Mouse (Mus musculus) ES-E14 (cell line): Measurements from ENCODE around the gene Gm26620. TPM values are rescaled to one million over a fixed set of nuclear protein-coding genes. Genes with fewer than 3 reads are reported as not detected.

ENCODE experiments used
- DNase-seq: peaks from one replicate; pipeline ENCODE4 v3.0.0-alpha.2; 2013; ENCODE audit warnings: low read depth, low spot score
- H3K27ac ChIP-seq: 2 replicates; pipeline ENCODE4 v1.5.1; 2012; ENCODE audit warnings: low read depth, mild to moderate bottlenecking, low read length, moderate library complexity, mixed read lengths; ENCODE audit not compliant: poor library complexity, insufficient read depth, severe bottlenecking
- H3K36me3 ChIP-seq: 2 replicates; pipeline ENCODE4 v1.6.1; 2012; ENCODE audit warnings: mild to moderate bottlenecking, low read length, moderate library complexity, mixed read lengths; ENCODE audit not compliant: control insufficient read depth, poor library complexity, insufficient read depth, severe bottlenecking
- H3K4me1 ChIP-seq, 2 experiments: fragments of 150-350 bp in 1 of 2; sonication (generic) in 1 of 2; 2 replicates each; pipeline ENCODE4 v1.6.1; 2012; ENCODE audit warnings: low read length in 2 of 2, mild to moderate bottlenecking in 1 of 2, mixed read lengths in 1 of 2; ENCODE audit not compliant: control insufficient read depth in 2 of 2, insufficient read depth in 2 of 2, poor library complexity in 1 of 2
- H3K4me3 ChIP-seq, 2 experiments: fragments of 150-350 bp in 1 of 2; sonication (generic) in 1 of 2; 2 replicates each; pipeline ENCODE4 v1.5.1; 2012; ENCODE audit warnings: low read length in 2 of 2, low read depth in 1 of 2, mild to moderate bottlenecking in 1 of 2, mixed read lengths in 1 of 2; ENCODE audit not compliant: insufficient read depth in 1 of 2, poor library complexity in 1 of 2, severe bottlenecking in 1 of 2
- H3K9ac ChIP-seq: 2 replicates; pipeline ENCODE4 v1.6.1; 2012; ENCODE audit warnings: low read depth, mild to moderate bottlenecking, low read length, mixed read lengths; ENCODE audit not compliant: poor library complexity, insufficient read depth, severe bottlenecking
- H3K9me3 ChIP-seq: fragments of 150-350 bp; sonication (generic); 2 replicates; pipeline ENCODE4 v1.6.1; 2012; ENCODE audit warnings: low read depth, mild to moderate bottlenecking, low read length; ENCODE audit not compliant: control insufficient read depth, insufficient read depth
- CHD2 ChIP-seq: IDR thresholded peaks from 2 replicates; pipeline ENCODE4 v1.6.1; 2014; ENCODE audit warnings: mild to moderate bottlenecking, low read depth, low read length, inconsistent platforms
- HCFC1 ChIP-seq: IDR thresholded peaks from 2 replicates; pipeline ENCODE4 v1.6.1; 2012; ENCODE audit warnings: low read length, inconsistent platforms, borderline replicate concordance; ENCODE audit not compliant: insufficient read depth
- MAFK ChIP-seq: IDR thresholded peaks from 2 replicates; pipeline ENCODE4 v1.6.1; 2014; ENCODE audit warnings: mild to moderate bottlenecking, low read depth, low read length, inconsistent platforms; ENCODE audit not compliant: insufficient read depth
- ZC3H11A ChIP-seq: IDR thresholded peaks from 2 replicates; pipeline ENCODE4 v1.6.1; 2012; ENCODE audit warnings: low read depth, mild to moderate bottlenecking, inconsistent platforms, low read length, borderline replicate concordance
- ZNF384 ChIP-seq: IDR thresholded peaks from 2 replicates; pipeline ENCODE4 v1.6.1; 2012; ENCODE audit warnings: low read depth, low read length, inconsistent platforms
- in situ Hi-C, 2 experiments: fragments of 600-800 bp; cut with MboI; formaldehyde crosslinking; loops; one replicate each; pipeline ENCODE4 v1.15.1; 2025; ENCODE audit warnings: low sequenced_read_pairs in 2 of 2, inconsistent platforms in 1 of 2; ENCODE audit not compliant: unreplicated experiment in 2 of 2
- total RNA-seq: library from RNA; depleted of rRNA; stranded (reverse); fragments of 300-350 nt; gene quantifications from 2 replicates; pipeline ENCODE4 v1.2.3, GENCODE M21; 2012

The Gm26620 gene
- total RNA-seq, 1 experiment: 2.8 TPM

- DNase-seq: no peak
- TF ChIP-seq ZNF384 (no peak), ZC3H11A (no peak), CHD2 (no peak), MAFK (no peak), HCFC1 (no peak)
- no peak within 1 kb of the TSS for H3K4me3 ChIP-seq
- H3K9me3 ChIP-seq: no peaks in the 10 kb centered on the region
- H3K4me1 ChIP-seq: peaks cover 0 to 2% of the 10 kb centered on the region in 2 experiments; a peak in 1 of 4 replicates
- in situ Hi-C loops: no loop called here
- H3K9ac ChIP-seq: no peak within 1 kb of the TSS
- no peak within 1 kb of the TSS for H3K27ac ChIP-seq
- no peaks in the 10 kb centered on the region for H3K36me3 ChIP-seq
Measured at GRCm38 (mm10) chr1:170912891-170913615, 28.2 kb downstream of the Gm26620 start, which contains the start of gene Fcrlb. TSS of gene Fcrlb (minus strand) at chr1:170912941.

GRCm38 (mm10) chr1:170915657-170916056 is 30.8 kb downstream of the Gm26620 start:
- Histone ChIP-seq H3K9me3 (no peaks in the 10 kb centered on the region), H3K36me3 (no peaks in the 10 kb centered on the region), H3K9ac (no peak overlapping the region), H3K4me3 (no peak overlapping the region), H3K27ac (no peak overlapping the region), H3K4me1 (no peaks in the 10 kb centered on the region)
- in situ Hi-C loops: no loop called here
- no peak for TF ChIP-seq MAFK
- TF ChIP-seq ZC3H11A: no peak
- TF ChIP-seq ZNF384: no peak
- no peak for TF ChIP-seq HCFC1
- TF ChIP-seq CHD2: no peak
- no peak for DNase-seq

GRCm38 (mm10) chr1:170919308-170919707 is 34.4 kb downstream of the Gm26620 start:
- TF ChIP-seq CHD2: no peak
- no peak for TF ChIP-seq ZNF384
- no peak for TF ChIP-seq ZC3H11A
- no peak for TF ChIP-seq MAFK
- TF ChIP-seq HCFC1: no peak
- no peaks in the 10 kb centered on the region for H3K9me3 ChIP-seq
- DNase-seq: no peak
- in situ Hi-C loops: no loop called here
- H3K27ac ChIP-seq: no peak overlapping the region
- H3K4me3 ChIP-seq: no peak overlapping the region
- no peak overlapping the region for H3K9ac ChIP-seq
- H3K4me1 ChIP-seq: no peaks in the 10 kb centered on the region
- no peaks in the 10 kb centered on the region for H3K36me3 ChIP-seq

- H3K9ac ChIP-seq: no peak overlapping the region
- H3K4me3 ChIP-seq: no peak overlapping the region
- in situ Hi-C loops: no loop called here
- H3K36me3 ChIP-seq: no peaks in the 10 kb centered on the region
- no peaks in the 10 kb centered on the region for H3K4me1 ChIP-seq
- DNase-seq: no peak
- no peak overlapping the region for H3K27ac ChIP-seq
- no peaks in the 10 kb centered on the region for H3K9me3 ChIP-seq
- no peak for TF ChIP-seq CHD2
- no peak for TF ChIP-seq ZNF384
- no peak for TF ChIP-seq ZC3H11A
- TF ChIP-seq MAFK: no peak
- no peak for TF ChIP-seq HCFC1
Measured at GRCm38 (mm10) chr1:170924485-170924884, 39.6 kb downstream of the Gm26620 start.

GRCm38 (mm10) chr1:170926941-170927340 is 42.1 kb downstream of the Gm26620 start:
- Histone ChIP-seq H3K4me3 (no peak overlapping the region), H3K9me3 (no peaks in the 10 kb centered on the region), H3K27ac (no peak overlapping the region), H3K4me1 (no peaks in the 10 kb centered on the region), H3K36me3 (no peaks in the 10 kb centered on the region), H3K9ac (no peak overlapping the region)
- TF ChIP-seq ZNF384 (no peak), ZC3H11A (no peak), CHD2 (no peak), MAFK (no peak), HCFC1 (no peak)
- in situ Hi-C loops: no loop called here
- DNase-seq: no peak
